Mouse (Mus musculus) induced T-regulatory cell, adult 2 months (primary cell): ENCODE measurements around the gene Col28a1.
A peak's percentile ranks its signal among the peaks of the same experiment; 100 is the strongest.
"Not testable (repeated sequence)": the region's sequence is repeated elsewhere in the genome, so short reads cannot be mapped to it uniquely, and the experiment has no call there.

Source experiments
- DNase-seq: peaks from one replicate; pipeline ENCODE4 v3.0.0-alpha.2; 2012; ENCODE audit warnings: low read depth

The Col28a1 gene

DNA sequence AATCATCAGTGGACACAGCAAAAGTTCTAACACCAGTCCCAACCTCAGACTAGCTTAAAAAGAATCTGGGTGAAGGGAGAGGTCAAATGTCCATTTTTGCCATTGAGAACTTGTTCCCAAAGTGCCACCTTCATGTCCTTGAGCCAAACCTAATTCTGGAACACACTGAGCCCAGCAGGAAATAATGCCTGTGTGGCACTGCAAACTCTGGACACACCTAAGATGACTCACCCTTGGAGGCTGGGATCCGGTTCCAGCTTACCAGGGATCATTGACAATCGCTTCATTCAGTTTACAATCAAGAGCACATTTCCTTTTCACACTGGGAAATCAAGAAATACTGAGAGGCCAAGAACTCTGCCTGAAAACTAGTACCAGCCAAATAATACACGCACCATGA, 168.9 kb downstream of the Col28a1 start:
- no peak for DNase-seq

DNA sequence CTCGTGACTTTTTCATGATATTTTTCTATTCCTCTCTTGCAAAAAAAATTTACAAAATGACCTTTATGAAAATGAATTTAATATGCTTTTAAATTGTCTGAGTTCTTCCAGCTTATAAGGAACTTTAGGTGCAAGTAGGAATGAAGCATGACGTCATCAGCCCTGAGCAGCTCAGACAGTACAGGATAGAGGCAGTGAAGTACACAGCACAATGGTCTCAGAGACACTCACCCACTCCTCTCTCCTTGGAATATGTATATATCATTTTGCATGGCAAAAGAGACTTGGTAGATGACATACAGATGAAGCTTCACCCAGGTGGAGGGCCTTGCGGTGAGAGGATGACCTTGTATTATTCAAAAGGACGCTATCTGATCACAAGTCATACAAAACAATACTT, 197.7 kb downstream of the Col28a1 start:
- DNase-seq, result no peak

DNA sequence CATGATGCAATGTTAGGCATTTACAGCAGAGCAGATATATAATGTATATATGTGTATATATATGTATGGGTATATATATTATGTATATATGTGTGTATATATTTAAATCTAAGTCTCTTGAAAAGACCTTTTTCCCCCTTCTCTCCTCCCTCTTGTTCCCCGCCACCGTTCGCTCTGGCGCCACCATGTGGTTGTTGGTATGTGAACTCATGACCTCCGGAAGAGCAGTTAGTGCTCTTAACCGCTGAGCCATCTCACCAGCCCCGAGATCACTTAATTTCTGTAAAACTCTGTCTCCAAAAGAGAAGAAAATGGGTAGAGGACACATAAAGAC, 208.8 kb downstream of the Col28a1 start:
- DNase-seq, result peak; percentile 70

DNA sequence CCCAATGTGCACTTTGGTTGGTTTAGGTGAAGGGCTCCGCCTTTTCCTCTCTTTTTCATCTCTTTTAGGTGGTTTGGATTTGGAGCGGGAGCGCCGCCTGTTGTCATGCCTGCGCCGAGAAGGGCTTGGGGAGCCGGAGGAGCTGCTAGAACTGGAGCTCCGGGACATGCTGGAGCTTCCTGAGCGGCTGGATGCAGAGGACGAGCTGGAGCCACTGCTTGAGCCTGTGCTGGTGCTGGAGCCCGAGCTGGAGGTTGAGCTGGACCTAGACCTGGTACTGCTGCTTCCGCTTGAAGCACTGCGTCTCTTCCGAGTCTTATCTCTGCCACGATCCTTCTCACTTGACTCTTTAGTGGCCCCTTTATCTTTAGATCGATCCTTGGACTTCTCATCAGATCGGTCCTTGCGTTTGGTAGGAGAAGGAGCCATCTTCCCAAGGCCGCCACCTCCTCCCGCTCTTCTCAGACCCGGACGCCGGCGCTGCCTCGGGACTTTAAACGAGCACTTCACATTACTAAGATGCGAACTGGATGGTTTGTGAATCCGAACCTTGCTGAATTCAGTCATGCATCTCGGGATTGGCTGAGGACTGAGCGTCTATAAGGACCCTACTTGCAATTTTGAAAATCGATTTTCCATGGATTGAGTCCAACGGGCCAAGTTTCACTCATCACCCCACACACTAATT, 209.3 kb downstream of the Col28a1 start:
- DNase-seq, result not testable (repeated sequence)

DNA sequence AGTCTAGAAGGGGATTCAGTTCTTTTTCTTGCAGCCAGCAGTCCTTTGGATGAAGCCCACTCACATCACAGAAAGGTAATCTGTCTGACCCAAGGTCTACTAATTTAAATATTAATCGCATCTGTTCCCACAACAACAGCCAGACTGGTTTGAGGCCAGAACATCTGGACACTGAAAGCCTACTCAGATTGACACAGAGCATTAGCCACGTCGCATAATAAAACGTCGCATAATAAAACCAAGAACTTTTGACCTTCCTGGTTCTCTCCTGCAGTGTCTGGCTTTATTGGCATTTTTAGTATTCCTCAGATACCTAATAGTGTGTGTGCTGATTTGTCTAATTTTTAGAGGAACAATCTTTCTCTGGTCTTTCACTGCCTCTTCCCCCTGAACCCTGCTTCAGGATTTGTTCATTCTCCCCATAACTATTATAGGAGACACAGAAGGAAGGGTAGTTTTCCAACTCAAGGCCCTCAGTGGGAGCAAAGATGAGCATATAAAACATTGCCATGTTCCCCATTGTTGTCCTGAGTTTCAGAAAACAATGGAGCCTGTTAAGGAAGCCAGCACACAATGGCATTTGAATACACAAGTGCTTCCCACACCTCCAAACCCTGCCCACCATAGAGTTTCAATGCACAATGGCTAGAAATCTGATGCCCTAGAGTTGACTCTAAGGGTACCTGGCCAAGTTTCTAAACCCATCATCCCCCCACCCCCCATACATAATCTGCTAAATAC, 221.2 kb downstream of the Col28a1 start:
- DNase-seq, result no peak

DNA sequence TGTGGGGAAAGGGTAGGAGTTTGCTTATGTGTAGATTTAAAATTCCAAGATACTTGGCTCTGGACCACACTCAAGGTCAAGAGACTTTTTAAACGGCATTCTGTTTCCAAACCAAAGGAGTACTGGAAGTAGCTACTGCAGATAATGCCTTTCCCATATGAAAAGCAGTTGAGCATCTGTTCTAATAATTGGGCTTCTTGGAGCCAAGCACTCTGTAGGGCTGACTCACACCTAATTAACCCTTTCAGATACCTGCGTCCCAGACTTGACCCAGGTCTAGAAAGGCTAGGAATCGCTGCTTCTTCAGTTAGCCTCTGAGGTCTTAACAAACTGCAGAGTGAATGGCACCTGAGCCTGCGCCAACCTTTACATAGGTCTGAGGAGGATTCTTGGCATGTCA, 223.0 kb downstream of the Col28a1 start:
- DNase-seq, result no peak

DNA sequence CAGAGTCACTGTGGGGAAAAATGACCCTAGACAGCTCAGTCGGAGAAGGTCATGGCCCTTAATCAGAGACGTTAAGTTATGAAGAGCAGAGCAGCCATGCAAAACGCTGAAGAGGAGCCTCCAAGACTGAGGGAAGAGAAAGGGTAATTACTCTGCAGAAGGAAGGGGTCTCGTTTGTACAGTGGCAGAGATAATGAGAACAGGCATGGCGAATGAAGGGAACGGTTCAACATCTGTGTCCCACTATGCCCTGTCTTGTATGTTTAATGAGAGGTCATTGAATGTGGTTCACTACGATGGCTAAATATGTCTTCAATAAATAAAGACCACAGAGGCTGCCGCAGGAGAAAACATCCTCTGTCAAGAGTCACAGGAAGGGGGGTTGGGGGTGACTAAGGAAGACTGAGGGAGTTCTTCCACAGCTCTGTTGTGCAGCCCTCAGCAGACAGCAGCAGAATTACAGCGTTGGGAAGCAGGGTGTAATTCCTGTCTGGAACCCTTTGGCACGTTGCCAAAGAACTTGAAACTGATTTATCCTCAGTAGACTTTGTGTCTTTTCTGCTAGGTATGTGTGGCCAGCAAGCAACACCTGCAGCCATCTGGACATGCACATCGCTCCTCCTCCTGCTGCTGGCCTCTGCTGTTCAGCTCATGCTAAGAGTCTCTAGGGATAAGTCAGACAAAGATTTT, 226.4 kb downstream of the Col28a1 start:
- DNase-seq, result no peak

DNA sequence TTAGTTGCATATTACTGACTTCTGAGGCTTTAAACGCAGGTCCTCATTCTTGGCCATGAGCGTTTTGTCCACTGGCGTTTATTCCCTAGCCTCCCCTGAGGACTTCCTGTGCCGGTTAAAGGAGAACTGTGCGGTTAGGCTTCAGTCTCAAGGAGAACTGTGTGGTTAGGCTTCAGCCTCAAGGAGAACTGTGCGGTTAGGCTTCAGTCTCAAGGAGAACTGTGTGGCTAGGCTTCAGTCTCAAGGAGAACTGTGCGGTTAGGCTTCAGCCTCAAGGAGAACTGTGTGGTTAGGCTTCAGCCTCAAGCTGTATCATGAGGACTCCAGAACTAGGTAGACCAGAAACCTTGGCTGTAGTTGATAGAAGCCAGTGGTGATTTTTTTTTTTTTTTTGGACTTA, 229.7 kb downstream of the Col28a1 start:
- DNase-seq, result no peak

DNA sequence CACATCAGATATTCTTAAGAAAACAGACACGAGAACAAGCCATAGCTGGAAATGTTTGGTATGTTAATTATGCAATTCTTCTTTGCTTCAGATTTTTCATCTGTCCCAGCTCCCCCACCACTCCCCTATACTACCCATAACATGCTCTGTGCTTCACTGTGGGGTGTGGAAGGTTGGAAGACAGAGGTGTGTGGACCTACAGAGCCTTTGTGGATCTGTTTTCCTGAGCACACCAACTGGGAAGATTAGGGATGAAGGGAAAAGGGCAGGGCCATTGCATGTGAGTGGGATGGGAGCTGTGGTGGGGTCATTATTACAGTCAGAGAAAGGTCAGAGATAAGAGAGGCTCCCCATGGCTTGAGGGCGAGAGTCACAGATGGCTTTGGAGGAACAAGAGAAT, 240.2 kb downstream of the Col28a1 start:
- no peak for DNase-seq

DNA sequence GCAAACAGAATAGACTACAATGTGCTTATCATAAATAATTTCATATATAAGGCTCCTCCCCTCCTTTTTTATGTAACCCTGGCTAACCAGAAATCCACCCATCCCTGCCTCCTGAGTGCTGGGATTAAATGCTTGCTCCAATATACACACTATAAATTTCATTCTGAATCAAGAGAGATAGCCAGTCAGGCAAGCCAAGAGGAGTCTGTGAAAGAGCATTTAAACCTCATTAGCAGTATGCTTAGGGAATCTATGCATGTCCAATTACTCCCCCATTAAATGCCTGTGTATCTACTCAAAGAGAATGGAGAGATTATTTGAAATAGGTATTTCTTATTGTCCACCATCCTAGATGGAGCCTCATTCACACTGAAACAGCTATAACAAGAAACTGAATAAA, 240.6 kb downstream of the Col28a1 start:
- DNase-seq, result no peak
